Mouse (Mus musculus) ovary, adult 10 weeks (tissue): ENCODE data around the gene Gm26602. TPM values are rescaled to one million over a fixed set of nuclear protein-coding genes. Genes with fewer than 3 reads are reported as not detected.

ENCODE experiments used
- polyA plus RNA-seq: library from polyadenylated mRNA; stranded (reverse); fragments of 350-450 nt; fragmentation: Illumina TruSeq; extraction: RNeasy Lipid Tissue Mini Kit (QIAGEN cat#74804); gene quantifications from one replicate; pipeline ENCODE4 v1.2.3, GENCODE M21; 2014

The Gm26602 gene
- polyA plus RNA-seq = not detected

GRCm38 (mm10) chr10:79910556-79910955 is at the start of gene Gm26602:
TSS of gene Gm26602 (plus strand) at chr10:79910856.

DNA sequence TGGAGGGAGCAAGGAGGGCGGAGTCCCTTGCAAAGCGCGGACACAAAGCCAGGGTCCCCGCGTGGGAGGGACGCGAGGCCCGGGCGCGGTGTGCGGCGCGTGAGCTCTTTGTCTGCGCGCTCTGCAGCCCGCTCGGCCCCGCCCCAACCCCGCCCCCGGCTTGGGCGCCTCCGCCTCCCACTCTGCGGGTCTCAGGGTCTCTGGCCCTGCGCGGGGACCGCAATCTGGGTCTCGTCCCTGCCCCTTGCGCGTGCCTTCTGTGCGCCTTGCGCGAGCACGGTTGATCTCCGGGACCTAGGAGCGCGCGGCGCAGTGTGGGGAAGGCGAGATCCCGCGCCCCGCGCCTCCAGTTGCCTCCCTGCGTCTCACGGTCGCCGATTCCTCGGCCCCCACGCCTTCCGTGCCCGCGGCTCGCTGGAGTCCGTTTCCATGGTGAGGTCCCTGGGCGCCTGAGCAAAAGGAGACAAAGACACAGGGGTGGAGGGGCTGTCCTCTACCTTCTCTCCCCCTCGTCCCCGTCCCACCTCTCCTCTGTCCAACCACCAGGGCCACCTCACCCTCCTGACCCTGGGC is 36.3 kb upstream of the Gm26602 start, which contains the start of the genes Prtn3 and Plppr3:
TSS of gene Prtn3 (plus strand) at position 187 of the 573 bp plus-strand sequence.
TSS of gene Plppr3 (minus strand) at position 345 of the 573 bp plus-strand sequence.

GRCm38 (mm10) chr10:79886054-79886453 is 24.6 kb upstream of the Gm26602 start, which contains the start of gene Elane:
TSS of gene Elane (plus strand) at chr10:79886247.

GRCm38 (mm10) chr10:79890670-79891069 is 20.0 kb upstream of the Gm26602 start, which contains the start of gene Cfd:
TSS of gene Cfd (plus strand) at chr10:79890853.

GRCm38 (mm10) chr10:79908167-79909091 is 2.2 kb upstream of the Gm26602 start, which contains the start of gene Med16:
TSS of gene Med16 (minus strand) at chr10:79908923.

DNA sequence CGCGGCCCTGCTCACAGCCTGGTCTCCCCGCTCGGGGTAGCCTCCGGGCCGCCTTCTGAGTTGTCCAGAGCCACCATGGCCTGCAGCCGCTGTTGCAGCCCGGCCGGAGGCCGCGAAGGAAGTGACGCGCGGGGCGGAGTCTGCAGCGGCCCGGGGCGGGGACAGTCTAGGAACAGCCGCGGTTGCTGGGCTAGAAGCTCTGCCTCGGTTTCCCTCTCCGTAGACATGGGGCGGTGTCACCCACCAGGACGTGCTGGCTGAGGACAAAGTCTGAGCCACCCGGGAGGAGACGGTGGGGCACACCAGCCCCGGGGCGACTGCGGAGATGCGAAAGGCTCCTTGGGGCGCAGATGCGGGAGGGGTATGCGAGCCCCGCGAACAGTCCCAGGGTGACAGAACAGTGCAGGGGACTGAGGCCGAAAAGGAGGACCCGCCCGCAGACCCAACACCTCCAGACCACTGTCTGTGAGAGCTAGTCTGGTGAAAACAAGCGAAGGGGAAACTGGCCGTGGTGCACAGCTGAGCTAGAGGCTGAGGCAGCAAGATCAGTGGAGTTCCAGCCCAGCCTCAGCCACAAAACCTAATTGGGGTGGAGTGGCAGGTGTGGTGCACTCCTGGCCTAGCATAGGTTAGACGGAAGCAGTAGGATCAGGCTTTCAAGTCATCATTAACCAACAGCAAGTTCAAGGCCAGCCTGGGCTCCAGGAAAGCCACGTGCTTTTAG is 6.3 kb downstream of the Gm26602 start, which contains the start of gene Kiss1r:
TSS of gene Kiss1r (plus strand) at position 164 of the 724 bp plus-strand sequence.

GRCm38 (mm10) chr10:79920958-79921535 is 10.4 kb downstream of the Gm26602 start, which contains the start of gene R3hdm4:
TSS of gene R3hdm4 (minus strand) at chr10:79921208.

GRCm38 (mm10) chr10:79926491-79927323 is 16.1 kb downstream of the Gm26602 start, which contains the start of gene Arid3a:
TSS of gene Arid3a (plus strand) at chr10:79927043.

DNA sequence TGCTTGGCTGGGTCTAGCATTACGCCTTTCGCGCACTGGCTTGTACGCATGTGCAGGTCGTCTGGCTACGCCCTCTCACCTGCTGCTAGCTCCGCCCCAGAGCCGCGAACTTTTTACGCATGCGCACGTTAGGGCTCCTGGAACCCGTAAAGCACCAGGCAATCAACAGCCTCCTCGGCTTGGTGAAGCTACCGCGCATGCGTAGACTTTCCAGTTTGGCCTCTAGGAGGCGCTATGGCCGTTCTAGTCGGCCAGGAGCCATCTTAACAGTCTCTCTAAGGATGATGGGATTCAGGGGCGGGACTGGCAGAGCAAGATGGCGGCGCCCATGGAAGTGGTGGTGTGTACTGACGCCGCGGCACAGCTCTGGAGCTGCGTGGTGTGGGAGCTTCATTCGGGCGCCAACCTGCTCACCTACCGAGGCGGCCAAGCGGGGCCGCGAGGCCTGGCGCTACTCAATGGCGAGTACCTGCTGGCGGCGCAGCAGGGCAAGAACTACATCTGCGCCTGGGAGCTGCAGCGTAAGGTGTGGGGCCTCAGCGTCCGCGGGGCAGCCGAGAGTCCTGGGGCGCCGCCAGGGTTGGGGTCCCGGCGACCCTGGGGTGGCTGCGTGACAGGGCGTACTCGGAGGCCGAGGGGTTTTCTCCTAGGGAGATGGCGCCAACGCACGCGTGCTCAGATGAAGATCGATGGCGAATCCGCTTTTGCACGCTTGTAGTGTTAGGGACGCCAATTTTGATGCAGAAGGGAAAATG is 49.4 kb downstream of the Gm26602 start, which contains the start of gene Wdr18:
TSS of gene Wdr18 (plus strand) at position 306 of the 755 bp plus-strand sequence.

Other genes starting within 250 kb of the Gm26602 start
- not detected for gene Madcam1, start 246.3 kb upstream of the Gm26602 start, polyA plus RNA-seq
- gene Tpgs1, start 241.5 kb upstream of the Gm26602 start, polyA plus RNA-seq = not detected
- not detected for gene Cdc34, start 228.7 kb upstream of the Gm26602 start, polyA plus RNA-seq
- not detected for gene Gzmm, start 221.8 kb upstream of the Gm26602 start, polyA plus RNA-seq
- gene Bsg, start 206.4 kb upstream of the Gm26602 start, polyA plus RNA-seq = 239 TPM
- gene Hcn2, start 194.2 kb upstream of the Gm26602 start, polyA plus RNA-seq = 0.20 TPM
- not detected for gene Polrmt, start 164.3 kb upstream of the Gm26602 start, polyA plus RNA-seq
- gene Fgf22, start 155.8 kb upstream of the Gm26602 start, polyA plus RNA-seq = not detected
- gene Rnf126, start 143.9 kb upstream of the Gm26602 start, polyA plus RNA-seq = 0.29 TPM
- gene Fstl3, start 133.6 kb upstream of the Gm26602 start, polyA plus RNA-seq = 1.2 TPM
- gene Prss57, start 119.9 kb upstream of the Gm26602 start, polyA plus RNA-seq = not detected
- gene Palm, start 117.3 kb upstream of the Gm26602 start, polyA plus RNA-seq = 0.77 TPM
- not detected for gene Misp, start 89.9 kb upstream of the Gm26602 start, polyA plus RNA-seq
- gene Ptbp1, start 56.4 kb upstream of the Gm26602 start, polyA plus RNA-seq = 114 TPM
- not detected for gene Prtn3, start 36.4 kb upstream of the Gm26602 start, polyA plus RNA-seq
- not detected for gene Plppr3, start 36.2 kb upstream of the Gm26602 start, polyA plus RNA-seq
- gene Elane, start 24.6 kb upstream of the Gm26602 start, polyA plus RNA-seq = not detected
- gene Cfd, start 20.0 kb upstream of the Gm26602 start, polyA plus RNA-seq = 1.5 TPM
- 0.37 TPM for gene Med16, start 1.9 kb upstream of the Gm26602 start, polyA plus RNA-seq
- gene Kiss1r, start 6.1 kb downstream of the Gm26602 start, polyA plus RNA-seq = not detected
- 8.0 TPM for gene R3hdm4, start 10.4 kb downstream of the Gm26602 start, polyA plus RNA-seq
- 3.3 TPM for gene Arid3a, start 16.2 kb downstream of the Gm26602 start, polyA plus RNA-seq
- gene Wdr18, start 49.3 kb downstream of the Gm26602 start, polyA plus RNA-seq = 1.2 TPM
- not detected for gene Grin3b, start 59.9 kb downstream of the Gm26602 start, polyA plus RNA-seq
- gene Tmem259, start 73.5 kb downstream of the Gm26602 start, polyA plus RNA-seq = not detected
- 10.0 TPM for gene Cnn2, start 77.7 kb downstream of the Gm26602 start, polyA plus RNA-seq
- gene Abca7, start 85.6 kb downstream of the Gm26602 start, polyA plus RNA-seq = 0.14 TPM
- gene Arhgap45, start 105.8 kb downstream of the Gm26602 start, polyA plus RNA-seq = not detected
- gene Polr2e, start 128.9 kb downstream of the Gm26602 start, polyA plus RNA-seq = 0.51 TPM
- 21.6 TPM for gene Gpx4, start 136.3 kb downstream of the Gm26602 start, polyA plus RNA-seq
- 0.29 TPM for gene Sbno2, start 194.7 kb downstream of the Gm26602 start, polyA plus RNA-seq
- 4.8 TPM for gene Stk11, start 204.9 kb downstream of the Gm26602 start, polyA plus RNA-seq
- gene Atp5d, start 227.8 kb downstream of the Gm26602 start, polyA plus RNA-seq = 0.34 TPM
- gene Cbarp, start 230.0 kb downstream of the Gm26602 start, polyA plus RNA-seq = not detected
- gene Midn, start 237.4 kb downstream of the Gm26602 start, polyA plus RNA-seq = 10.3 TPM